Mouse (Mus musculus): ENCODE results near the gene Cbfa2t3. TPM values are rescaled to one million over a fixed set of nuclear protein-coding genes. Genes with fewer than 3 reads are reported as not detected.

The Cbfa2t3 gene
- polyA plus RNA-seq, 1 experiment from 2014 or later, result 5.9 TPM

GRCm38 (mm10) chr8:122685097-122685861 lies 13.6 kb downstream of the Cbfa2t3 start:
- Histone ChIP-seq H3K27ac (ENCODE audit: low read depth, low read length) (no peak overlapping the region), H3K4me1 (replicated peaks; ENCODE audit: control insufficient read depth, insufficient read depth, low read length) (no peaks in the 10 kb centered on the region), H3K4me3 (ENCODE audit: low read depth, low read length) (no peak overlapping the region), H3K4me2 (replicated peaks; ENCODE audit: low read depth) (no peak overlapping the region), H3K9me3 (ENCODE audit: control insufficient read depth) (no peaks in the 10 kb centered on the region), H3K27me3 (replicated peaks; ENCODE audit: control insufficient read depth, insufficient read depth, low read length) (peaks cover 21% of the 10 kb centered on the region), H3K36me3 (ENCODE audit: control insufficient read depth, insufficient read depth) (no peaks in the 10 kb centered on the region), H3K9ac (ENCODE audit: low read depth, low read length) (no peak overlapping the region)
- WGBS, result 54% methylated on average over 19 of the region's 19 CpGs
- no peak for ATAC-seq
- no peak for TF ChIP-seq CTCF (IDR thresholded peaks at IDR 0.05; ENCODE audit: low read depth)

- H3K4me2 ChIP-seq (replicated peaks; ENCODE audit: low read depth), result no peak overlapping the region
- peaks cover 35% of the 10 kb centered on the region for H3K27me3 ChIP-seq (replicated peaks; ENCODE audit: control insufficient read depth, insufficient read depth, low read length)
- no peak overlapping the region for H3K4me3 ChIP-seq (ENCODE audit: low read depth, low read length)
- H3K27ac ChIP-seq (ENCODE audit: low read depth, low read length), result no peak overlapping the region
- no peak overlapping the region for H3K9ac ChIP-seq (ENCODE audit: low read depth, low read length)
- ATAC-seq, result no peak
- no peaks in the 10 kb centered on the region for H3K36me3 ChIP-seq (ENCODE audit: control insufficient read depth, insufficient read depth)
- no peaks in the 10 kb centered on the region for H3K4me1 ChIP-seq (replicated peaks; ENCODE audit: control insufficient read depth, insufficient read depth, low read length)
- H3K9me3 ChIP-seq (ENCODE audit: control insufficient read depth), result no peaks in the 10 kb centered on the region
- WGBS, result 78% methylated on average over 11 of the region's 11 CpGs
- TF ChIP-seq CTCF (IDR thresholded peaks at IDR 0.05; ENCODE audit: low read depth), result no peak
These were observed 16.1 kb downstream of the Cbfa2t3 start for GRCm38 (mm10) chr8:122682820-122683219.

- Histone ChIP-seq H3K4me2 (replicated peaks; ENCODE audit: low read depth) (no peak overlapping the region), H3K4me3 (ENCODE audit: low read depth, low read length) (no peak overlapping the region), H3K36me3 (ENCODE audit: control insufficient read depth, insufficient read depth) (no peaks in the 10 kb centered on the region), H3K9ac (ENCODE audit: low read depth, low read length) (no peak overlapping the region), H3K4me1 (replicated peaks; ENCODE audit: control insufficient read depth, insufficient read depth, low read length) (no peaks in the 10 kb centered on the region), H3K27me3 (replicated peaks; ENCODE audit: control insufficient read depth, insufficient read depth, low read length) (peaks cover 49% of the 10 kb centered on the region), H3K9me3 (ENCODE audit: control insufficient read depth) (no peaks in the 10 kb centered on the region), H3K27ac (ENCODE audit: low read depth, low read length) (no peak overlapping the region)
- 25% methylated on average over 7 of the region's 7 CpGs for WGBS
- no peak for TF ChIP-seq CTCF (IDR thresholded peaks at IDR 0.05; ENCODE audit: low read depth)
- no peak for ATAC-seq
These were observed 18.7 kb downstream of the Cbfa2t3 start for GRCm38 (mm10) chr8:122680171-122680570.

GRCm38 (mm10) chr8:122679325-122679920 lies 19.5 kb downstream of the Cbfa2t3 start:
- no peak for ATAC-seq
- H3K4me2 ChIP-seq (replicated peaks; ENCODE audit: low read depth), result peak overlapping the region; percentile 100; the same call in 1 of the 2 replicates
- H3K9me3 ChIP-seq (ENCODE audit: control insufficient read depth), result no peaks in the 10 kb centered on the region
- WGBS, result 32% methylated on average over 11 of the region's 11 CpGs
- no peak overlapping the region for H3K4me3 ChIP-seq (ENCODE audit: low read depth, low read length)
- TF ChIP-seq CTCF (IDR thresholded peaks at IDR 0.05; ENCODE audit: low read depth), result no peak
- H3K27ac ChIP-seq (ENCODE audit: low read depth, low read length), result no peak overlapping the region
- H3K9ac ChIP-seq (ENCODE audit: low read depth, low read length), result no peak overlapping the region
- H3K4me1 ChIP-seq (replicated peaks; ENCODE audit: control insufficient read depth, insufficient read depth, low read length), result no peaks in the 10 kb centered on the region
- H3K27me3 ChIP-seq (replicated peaks; ENCODE audit: control insufficient read depth, insufficient read depth, low read length), result peaks cover 49% of the 10 kb centered on the region
- no peaks in the 10 kb centered on the region for H3K36me3 ChIP-seq (ENCODE audit: control insufficient read depth, insufficient read depth)

GRCm38 (mm10) chr8:122678896-122679210 lies 20.1 kb downstream of the Cbfa2t3 start:
- Histone ChIP-seq H3K27me3 (replicated peaks; ENCODE audit: control insufficient read depth, insufficient read depth, low read length) (peaks cover 49% of the 10 kb centered on the region), H3K36me3 (ENCODE audit: control insufficient read depth, insufficient read depth) (no peaks in the 10 kb centered on the region), H3K4me2 (replicated peaks; ENCODE audit: low read depth) (peak overlapping the region; percentile 100), H3K4me3 (ENCODE audit: low read depth, low read length) (peak overlapping the region; percentile 72), H3K9me3 (ENCODE audit: control insufficient read depth) (no peaks in the 10 kb centered on the region), H3K27ac (ENCODE audit: low read depth, low read length) (peak overlapping the region; percentile 73; the same call in 1 of the 2 replicates), H3K9ac (ENCODE audit: low read depth, low read length) (no peak overlapping the region), H3K4me1 (replicated peaks; ENCODE audit: control insufficient read depth, insufficient read depth, low read length) (no peaks in the 10 kb centered on the region)
- no peak for TF ChIP-seq CTCF (IDR thresholded peaks at IDR 0.05; ENCODE audit: low read depth)
- no peak for ATAC-seq
- WGBS, result 3% methylated on average over 14 of the region's 14 CpGs

GRCm38 (mm10) chr8:122678061-122678895 lies 20.6 kb downstream of the Cbfa2t3 start:
- WGBS, result 0% methylated on average over 99 of the region's 127 CpGs
- peaks cover 49% of the 10 kb centered on the region for H3K27me3 ChIP-seq (replicated peaks; ENCODE audit: control insufficient read depth, insufficient read depth, low read length)
- peak overlapping the region; percentile 73 for H3K27ac ChIP-seq (ENCODE audit: low read depth, low read length)
- peak overlapping the region; percentile 72 for H3K4me3 ChIP-seq (ENCODE audit: low read depth, low read length)
- H3K4me1 ChIP-seq (replicated peaks; ENCODE audit: control insufficient read depth, insufficient read depth, low read length), result no peaks in the 10 kb centered on the region
- H3K9me3 ChIP-seq (ENCODE audit: control insufficient read depth), result no peaks in the 10 kb centered on the region
- peak overlapping the region; percentile 100 for H3K4me2 ChIP-seq (replicated peaks; ENCODE audit: low read depth)
- peak overlapping the region; percentile 64 for H3K9ac ChIP-seq (ENCODE audit: low read depth, low read length)
- H3K36me3 ChIP-seq (ENCODE audit: control insufficient read depth, insufficient read depth), result no peaks in the 10 kb centered on the region
- ATAC-seq, result peak; percentile 77
- TF ChIP-seq CTCF (IDR thresholded peaks at IDR 0.05; ENCODE audit: low read depth), result peak; percentile 93
